In the genomic region with DNA sequence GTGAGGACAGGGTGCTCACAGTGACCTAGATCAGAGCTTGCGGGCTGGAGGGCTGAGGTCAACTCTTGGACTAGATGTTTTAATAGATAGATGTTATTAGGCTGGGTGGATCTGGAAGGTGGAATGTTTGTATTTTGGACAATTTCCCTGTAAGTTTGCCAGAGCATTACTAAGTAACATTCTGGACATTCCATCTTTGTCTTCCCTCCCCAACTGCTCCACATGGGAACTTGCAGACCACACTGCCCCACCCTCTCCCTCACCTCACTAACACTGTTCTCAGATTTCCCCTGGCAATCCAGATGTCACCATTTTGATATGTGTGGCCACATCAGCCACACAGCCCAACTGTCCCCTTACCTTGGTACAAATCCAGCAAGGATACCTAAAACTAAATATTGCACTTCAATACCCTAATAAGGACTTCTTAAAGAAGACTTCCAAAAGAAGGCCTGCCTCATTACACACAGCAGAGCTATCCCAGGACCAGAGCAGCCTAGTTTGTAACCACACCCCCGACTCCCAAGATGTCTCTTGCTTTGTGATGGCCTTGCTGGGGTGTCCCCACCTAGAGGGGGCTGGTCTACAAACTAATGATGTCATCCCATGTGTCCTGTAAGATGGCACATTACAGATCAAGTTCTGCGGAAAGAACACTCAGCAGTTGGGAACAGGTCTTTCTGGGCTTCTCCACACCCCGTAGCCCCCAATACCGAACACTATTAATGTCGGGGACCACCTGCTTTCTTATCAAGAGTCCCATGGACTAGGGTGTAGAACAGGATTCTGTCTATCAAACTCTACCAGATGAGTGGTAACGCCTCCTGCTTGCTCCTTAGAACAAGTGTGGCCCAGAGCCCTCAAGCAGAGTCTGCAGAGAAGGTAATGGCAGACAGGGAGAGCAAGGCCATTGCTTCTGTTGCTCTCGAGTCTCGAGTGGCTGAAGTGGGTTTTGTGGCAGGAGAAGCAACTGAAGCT, we compare ENCODE assay signal across 23 mouse cellular contexts. TPM values are rescaled to one million over a fixed set of nuclear protein-coding genes. Genes with fewer than 3 reads are reported as not detected.
DNase-seq lines count a peak whose midpoint lies in the region; ATAC-seq and TF ChIP-seq lines count a peak whose summit lies in the region.
"Had no signal": no experiment of that assay in that cellular context is flagged by ENCODE, and none has a peak within 500 bp of the region (broad histone marks: within the 10 kb centered on the region; RNA-seq: fewer than 3 reads in every experiment).

No protein-coding gene starts in this region.

- H3ac ChIP-seq in myocyte (ENCODE audit: control insufficient read depth, insufficient read length): no peak overlapping the region

- H3K36me3 ChIP-seq in liver, embryonic 11.5 days (ENCODE audit: control insufficient read depth, insufficient read depth, low read length): peaks cover 41% of the 10 kb centered on the region
- peaks cover 27% of the 10 kb centered on the region for H3K36me3 ChIP-seq in myocyte (ENCODE audit: control insufficient read depth, insufficient read depth)
- H3K36me3 ChIP-seq in hindbrain, embryonic 13.5 days: peaks cover 96% of the 10 kb centered on the region

- H3K27me3 ChIP-seq in liver, embryonic 11.5 days (replicated peaks; ENCODE audit: control insufficient read depth, insufficient read depth, low read length): no peaks in the 10 kb centered on the region
- H3K27me3 ChIP-seq in myocyte (ENCODE audit: control insufficient read depth, insufficient read depth, insufficient read length): no peaks in the 10 kb centered on the region
- no peaks in the 10 kb centered on the region for H3K27me3 ChIP-seq in hindbrain, embryonic 13.5 days
- H3K27me3 ChIP-seq: hindbrain, embryonic 15.5 days; lung, embryonic 15.5 days; neural tube, embryonic 12.5 days had no signal

- ATAC-seq in liver, embryonic 11.5 days (replicated peaks; ENCODE audit: low FRiP score): peak; percentile 80
- 0 out of 2 replicates have a peak, but pooled peaks have one; percentile 48 for ATAC-seq in erythroid progenitor cell, adult 5-6 weeks (replicated peaks; ENCODE audit: low FRiP score, poor library complexity, severe bottlenecking)
- no peak for ATAC-seq in hindbrain, embryonic 13.5 days (ENCODE audit: low FRiP score)

- no peaks in the 10 kb centered on the region for H3K79me2 ChIP-seq in myocyte (ENCODE audit: control insufficient read depth, insufficient read depth)

- intact Hi-C loops in heart, postnatal 14 days (cut with DNase I): no loop called here

- no peak overlapping the region for H3K9ac ChIP-seq in liver, embryonic 11.5 days (ENCODE audit: low read depth, low read length)
- no peak overlapping the region for H3K9ac ChIP-seq in hindbrain, embryonic 13.5 days
- H3K9ac ChIP-seq: hindbrain, embryonic 15.5 days; lung, embryonic 15.5 days; neural tube, embryonic 12.5 days had no signal

- H3K4me3 ChIP-seq in liver, embryonic 11.5 days (ENCODE audit: low read depth, low read length): no peak overlapping the region
- no peak overlapping the region for H3K4me3 ChIP-seq in myocyte
- H3K4me3 ChIP-seq in hindbrain, embryonic 13.5 days: no peak overlapping the region
- H3K4me3 ChIP-seq: hindbrain, embryonic 15.5 days; lung, embryonic 15.5 days; midbrain, embryonic 10.5 days; neural tube, embryonic 12.5 days had no signal

- H3K27ac ChIP-seq in liver, embryonic 11.5 days (ENCODE audit: low read depth, low read length): no peak overlapping the region
- no peak overlapping the region for H3K27ac ChIP-seq in hindbrain, embryonic 13.5 days
- H3K27ac ChIP-seq: hindbrain, embryonic 15.5 days; lung, embryonic 15.5 days; midbrain, embryonic 10.5 days; neural tube, embryonic 12.5 days had no signal

- TF ChIP-seq POLR2A in myocyte (IDR thresholded peaks at IDR 0.05; ENCODE audit: insufficient read length, low read depth): no peak

- H3K9me3 ChIP-seq in liver, embryonic 11.5 days (ENCODE audit: control insufficient read depth, low read length): no peaks in the 10 kb centered on the region
- no peaks in the 10 kb centered on the region for H3K9me3 ChIP-seq in hindbrain, embryonic 13.5 days
- H3K9me3 ChIP-seq: hindbrain, embryonic 15.5 days; lung, embryonic 15.5 days; midbrain, embryonic 10.5 days; neural tube, embryonic 12.5 days had no signal

- 84% methylated on average over 9 of the region's 9 CpGs for WGBS in liver, embryonic 11.5 days
- WGBS in hindbrain, embryonic 13.5 days: 92% methylated on average over 9 of the region's 9 CpGs

- no peaks in the 10 kb centered on the region for H3K4me1 ChIP-seq in liver, embryonic 11.5 days (replicated peaks; ENCODE audit: control insufficient read depth, insufficient read depth, low read length)
- H3K4me1 ChIP-seq in hindbrain, embryonic 13.5 days (replicated peaks): peaks cover 7% of the 10 kb centered on the region; the same call in 1 of the 2 replicates
- H3K4me1 ChIP-seq: hindbrain, embryonic 15.5 days; lung, embryonic 15.5 days; midbrain, embryonic 10.5 days had no signal

- no peak for DNase-seq in liver, embryonic 11.5 days (ENCODE audit: low spot score)
- DNase-seq in liver: no peak
- peak; percentile 92 for DNase-seq in Muller cell, postnatal 12 days (ENCODE audit: inconsistent ontology term)
- no peak for DNase-seq in heart, postnatal 14 days
- DNase-seq: cerebellum, adult 9-11 months; gastrocnemius, postnatal 36 days; left cerebral cortex, postnatal 4 days; thymus, postnatal 4 days had no signal

- H3K4me2 ChIP-seq in liver, embryonic 11.5 days: no peak overlapping the region
- H3K4me2 ChIP-seq in myocyte (ENCODE audit: low read depth): peak overlapping the region; percentile 18
- H3K4me2 ChIP-seq in hindbrain, embryonic 13.5 days: no peak overlapping the region
- H3K4me2 ChIP-seq: heart, embryonic 11.5 days; hindbrain, embryonic 15.5 days; lung, embryonic 15.5 days; neural tube, embryonic 12.5 days had no signal

TF ChIP-seq in myocyte, 11 proteins besides CTCF, POLR2A, EP300 and RAD21:
- TF ChIP-seq E2F4 (IDR thresholded peaks at IDR 0.05; ENCODE audit: insufficient read depth) (no peak), REST (IDR thresholded peaks at IDR 0.05; ENCODE audit: insufficient read depth, insufficient read length) (no peak), USF1 (IDR thresholded peaks at IDR 0.05; ENCODE audit: low read depth) (no peak), CEBPB (IDR thresholded peaks at IDR 0.05; ENCODE audit: insufficient read depth, poor library complexity, severe bottlenecking) (no peak), POLR2AphosphoS2 (IDR thresholded peaks at IDR 0.05; ENCODE audit: insufficient read length, low read depth) (no peak), MYOD1 (IDR thresholded peaks at IDR 0.05; ENCODE audit: control insufficient read depth in 1 of 3, insufficient read length in 2 of 3, low read depth in 2 of 3) (no peak), SRF (IDR thresholded peaks at IDR 0.05; ENCODE audit: control insufficient read depth, insufficient read length, low read depth) (no peak), MAX (IDR thresholded peaks at IDR 0.05; ENCODE audit: low read depth) (no peak), TCF12 (IDR thresholded peaks at IDR 0.05; ENCODE audit: insufficient read depth, poor library complexity, severe bottlenecking) (no peak)
TF ChIP-seq in myocyte: peak in this region for 0.

RNA-seq across cellular contexts. Expression of gene Gm13420, which starts 48.1 kb away (rescaled TPM):
- polyA plus RNA-seq in liver, embryonic 11.5 days (2014; fragmentation: Nextera tagmentation; extraction: Ambion mirVana): 0.77 and 0.88 TPM in 2 replicates
- not detected in 2 replicates for total RNA-seq in erythroid progenitor cell, adult 5-6 weeks (2015; ENCODE audit: low replicate concordance)
- not detected in 2 replicates for total RNA-seq in erythroid progenitor cell, adult 5-6 weeks (2017; ENCODE audit: low replicate concordance)
- not detected for polyA plus RNA-seq in myocyte (2012; fragmentation: generic; extraction: Trizol)
- not detected for total RNA-seq in heart, postnatal 14 days (2021)
- not detected in 2 replicates for polyA plus RNA-seq in hindbrain, embryonic 13.5 days (2015; fragmentation: Nextera tagmentation; extraction: Ambion mirVana)
- total RNA-seq: gastrocnemius, postnatal 36 days; heart, postnatal 25 days had no signal
- polyA plus RNA-seq: embryonic facial prominence, embryonic 14.5 days; forebrain, embryonic 11.5 days; heart, embryonic 11.5 days; midbrain, embryonic 10.5 days; neural tube, embryonic 12.5 days had no signal

RNA-seq across cellular contexts. Expression of gene Gm13547, which starts 55.7 kb away (rescaled TPM):
- polyA plus RNA-seq in liver, embryonic 11.5 days (2014; fragmentation: Nextera tagmentation; extraction: Ambion mirVana): 1.1 TPM in 1 of 2 replicates, not detected in the other
- not detected in 2 replicates for total RNA-seq in erythroid progenitor cell, adult 5-6 weeks (2015; ENCODE audit: low replicate concordance)
- total RNA-seq in erythroid progenitor cell, adult 5-6 weeks (2017; ENCODE audit: low replicate concordance): not detected in 2 replicates
- polyA plus RNA-seq in myocyte (2012; fragmentation: generic; extraction: Trizol): not detected
- total RNA-seq in heart, postnatal 14 days (2021): not detected
- polyA plus RNA-seq in hindbrain, embryonic 13.5 days (2015; fragmentation: Nextera tagmentation; extraction: Ambion mirVana): not detected in 2 replicates
- total RNA-seq: adrenal gland, postnatal 4 days; gastrocnemius, postnatal 36 days; heart, postnatal 25 days; layer of hippocampus, postnatal 25 days; left cerebral cortex, postnatal 4 days had no signal
- polyA plus RNA-seq: embryonic facial prominence, embryonic 14.5 days; forebrain, embryonic 11.5 days; frontal cortex, adult 2 months; large intestine, adult 2 months; lung, embryonic 15.5 days had no signal
